Mouse (Mus musculus) G1E (cell line): Measurements from ENCODE around the gene Foxm1.

Experiments used
- GATA1 ChIP-seq: IDR thresholded peaks from 2 replicates; pipeline ENCODE4 v1.6.1; 2012; ENCODE audit warnings: borderline replicate concordance, low read length, inconsistent platforms, mixed read lengths
- TAL1 ChIP-seq: conservative IDR thresholded peaks from 2 replicates; pipeline ENCODE4 v1.6.1; 2012; ENCODE audit warnings: low read depth, low read length, inconsistent platforms, mixed read lengths

GRCm38 (mm10) chr6:128318317-128318716 is 44.5 kb upstream of the Foxm1 start:
- TF ChIP-seq GATA1: no peak
- no peak for TF ChIP-seq TAL1
